Mouse (Mus musculus) small intestine, adult 2 months (tissue): Measurements from ENCODE around the gene Nlrp6.

Experiments
- CTCF ChIP-seq: fragments of 200-500 bp; IDR thresholded peaks from 2 replicates; pipeline ENCODE4 v1.5.1; 2012; ENCODE audit warnings: low read depth, mild to moderate bottlenecking, control low read depth, inconsistent platforms, low read length, moderate library complexity, mixed read lengths; ENCODE audit not compliant: insufficient replicate concordance, insufficient read length; ENCODE audit errors: extremely low read depth
- POLR2A ChIP-seq: fragments of 200-500 bp; IDR thresholded peaks from 2 replicates; pipeline ENCODE4 v1.6.1; 2012; ENCODE audit warnings: low read depth, mild to moderate bottlenecking, control low read depth, inconsistent platforms, low read length, moderate library complexity

GRCm38 (mm10) chr7:140962733-140963132, 42.0 kb downstream of the Nlrp6 start:
- no peak for TF ChIP-seq POLR2A
- TF ChIP-seq CTCF, result no peak
